Mouse (Mus musculus) intestine, embryonic 15.5 days (tissue): ENCODE measurements around the gene Abi3bp. TPM values are rescaled to one million over a fixed set of nuclear protein-coding genes. Genes with fewer than 3 reads are reported as not detected.
A peak's percentile ranks its signal among the peaks of the same experiment; 100 is the strongest.

Experiments
- ATAC-seq: fragments of 200-750 bp; cut with Nextera tagmentation; 2 replicates; pipeline ENCODE4 v1.8.0; 2017; ENCODE audit warnings: moderate TSS enrichment, moderate library complexity
- H3K27ac ChIP-seq: fragments of 300-500 bp; sonication (generic); 2 replicates; pipeline ENCODE4 v1.5.1; 2015; ENCODE audit warnings: mild to moderate bottlenecking, inconsistent platforms
- H3K27me3 ChIP-seq: fragments of 300-500 bp; sonication (generic); replicated peaks from 2 replicates; pipeline ENCODE4 v1.6.1; 2015; ENCODE audit warnings: inconsistent platforms
- H3K36me3 ChIP-seq: fragments of 300-500 bp; sonication (generic); 2 replicates; pipeline ENCODE4 v1.6.1; 2015; ENCODE audit warnings: inconsistent platforms
- H3K4me1 ChIP-seq: fragments of 300-500 bp; sonication (generic); replicated peaks from 2 replicates; pipeline ENCODE4 v1.6.1; 2015; ENCODE audit warnings: inconsistent platforms
- H3K4me2 ChIP-seq: fragments of 300-500 bp; sonication (generic); replicated peaks from 2 replicates; pipeline ENCODE4 v1.6.1; 2015; ENCODE audit warnings: mild to moderate bottlenecking, inconsistent platforms
- H3K4me3 ChIP-seq: fragments of 300-500 bp; sonication (generic); replicated peaks from 2 replicates; pipeline ENCODE4 v1.5.1; 2015; ENCODE audit warnings: inconsistent platforms
- H3K9ac ChIP-seq: fragments of 300-500 bp; sonication (generic); 2 replicates; pipeline ENCODE4 v1.6.1; 2015; ENCODE audit warnings: inconsistent platforms
- H3K9me3 ChIP-seq: fragments of 300-500 bp; sonication (generic); 2 replicates; pipeline ENCODE4 v1.6.1; 2016; ENCODE audit warnings: inconsistent platforms
- WGBS: fragments of 180-500 bp; shearing (Covaris S2); methylation state at CpG from one replicate; pipeline ENCODE4 v1.1.7; 2015; 5-methylcytosine and 5-hydroxymethylcytosine counted together
- polyA plus RNA-seq: library from polyadenylated mRNA; unstranded; fragments of >200 nt; fragmentation: Nextera tagmentation; extraction: Ambion mirVana; gene quantifications from 2 replicates; pipeline ENCODE4 v1.2.1, GENCODE M21; 2015

Gene Abi3bp
- polyA plus RNA-seq, 1 experiment from 2014 or later, result 11.0 TPM

GRCm38 (mm10) chr16:56483466-56483865, 5.8 kb downstream of the Abi3bp start:
- H3K4me3 ChIP-seq, result no peak overlapping the region
- no peak overlapping the region for H3K9ac ChIP-seq
- H3K27me3 ChIP-seq, result no peaks in the 10 kb centered on the region

GRCm38 (mm10) chr16:56486461-56486860, 8.8 kb downstream of the Abi3bp start:
- peak; percentile 56; the same call in 1 of the 2 replicates for ATAC-seq
- Histone ChIP-seq H3K4me2 (no peak overlapping the region), H3K27ac (no peak overlapping the region), H3K9ac (no peak overlapping the region), H3K9me3 (no peaks in the 10 kb centered on the region), H3K36me3 (no peaks in the 10 kb centered on the region), H3K4me3 (no peak overlapping the region), H3K4me1 (no peaks in the 10 kb centered on the region), H3K27me3 (no peaks in the 10 kb centered on the region)
- WGBS, result 38% methylated on average over 4 of the region's 4 CpGs

More at GRCm38 (mm10) chr16:56483466-56483865, 5.8 kb downstream of the Abi3bp start:
- Histone ChIP-seq H3K27ac (no peak overlapping the region), H3K4me1 (no peaks in the 10 kb centered on the region), H3K36me3 (no peaks in the 10 kb centered on the region), H3K4me2 (no peak overlapping the region), H3K9me3 (no peaks in the 10 kb centered on the region)
- no peak for ATAC-seq
- WGBS, result 81% methylated on average over 10 of the region's 10 CpGs

GRCm38 (mm10) chr16:56490861-56491260, 13.2 kb downstream of the Abi3bp start:
- 57% methylated on average over 3 of the region's 3 CpGs for WGBS
- Histone ChIP-seq H3K9me3 (no peaks in the 10 kb centered on the region), H3K4me1 (no peaks in the 10 kb centered on the region), H3K27me3 (no peaks in the 10 kb centered on the region), H3K4me2 (no peak overlapping the region), H3K4me3 (no peak overlapping the region), H3K9ac (no peak overlapping the region), H3K27ac (no peak overlapping the region), H3K36me3 (no peaks in the 10 kb centered on the region)
- no peak for ATAC-seq

- Histone ChIP-seq H3K9me3 (no peaks in the 10 kb centered on the region), H3K27me3 (no peaks in the 10 kb centered on the region), H3K4me2 (no peak overlapping the region), H3K9ac (no peak overlapping the region), H3K27ac (no peak overlapping the region), H3K36me3 (no peaks in the 10 kb centered on the region), H3K4me1 (no peaks in the 10 kb centered on the region), H3K4me3 (no peak overlapping the region)
- ATAC-seq, result no peak
- WGBS, result 75% methylated on average over 4 of the region's 4 CpGs
These were observed 17.6 kb downstream of the Abi3bp start for GRCm38 (mm10) chr16:56495266-56495665.

- Histone ChIP-seq H3K9me3 (no peaks in the 10 kb centered on the region), H3K27ac (no peak overlapping the region), H3K36me3 (no peaks in the 10 kb centered on the region), H3K4me1 (no peaks in the 10 kb centered on the region), H3K4me2 (no peak overlapping the region), H3K4me3 (no peak overlapping the region), H3K9ac (no peak overlapping the region), H3K27me3 (no peaks in the 10 kb centered on the region)
- ATAC-seq, result no peak
- 65% methylated on average over 4 of the region's 4 CpGs for WGBS
These were observed 19.1 kb downstream of the Abi3bp start for GRCm38 (mm10) chr16:56496743-56497142.

- Histone ChIP-seq H3K27ac (no peak overlapping the region), H3K4me3 (no peak overlapping the region), H3K9ac (no peak overlapping the region), H3K4me2 (no peak overlapping the region), H3K27me3 (no peaks in the 10 kb centered on the region), H3K9me3 (no peaks in the 10 kb centered on the region), H3K36me3 (no peaks in the 10 kb centered on the region), H3K4me1 (no peaks in the 10 kb centered on the region)
- 52% methylated on average over 1 of the region's 1 CpGs for WGBS
- no peak for ATAC-seq
These were observed 21.0 kb downstream of the Abi3bp start for GRCm38 (mm10) chr16:56498680-56499079.

- H3K4me3 ChIP-seq, result no peak overlapping the region
- H3K27ac ChIP-seq, result no peak overlapping the region
- WGBS, result 64% methylated on average over 3 of the region's 3 CpGs
- H3K9ac ChIP-seq, result no peak overlapping the region
- H3K36me3 ChIP-seq, result no peaks in the 10 kb centered on the region
- ATAC-seq, result no peak
- no peak overlapping the region for H3K4me2 ChIP-seq
- no peaks in the 10 kb centered on the region for H3K4me1 ChIP-seq
- H3K27me3 ChIP-seq, result no peaks in the 10 kb centered on the region
- no peaks in the 10 kb centered on the region for H3K9me3 ChIP-seq
These were observed 22.8 kb downstream of the Abi3bp start for GRCm38 (mm10) chr16:56500441-56500840.

- ATAC-seq, result 0 out of 2 replicates have a peak, but pooled peaks have one; percentile 34
- no peaks in the 10 kb centered on the region for H3K36me3 ChIP-seq
- H3K4me1 ChIP-seq, result no peaks in the 10 kb centered on the region
- H3K9ac ChIP-seq, result no peak overlapping the region
- no peaks in the 10 kb centered on the region for H3K9me3 ChIP-seq
- H3K4me2 ChIP-seq, result no peak overlapping the region
- no peaks in the 10 kb centered on the region for H3K27me3 ChIP-seq
- H3K27ac ChIP-seq, result no peak overlapping the region
- WGBS, result 65% methylated on average over 6 of the region's 6 CpGs
- no peak overlapping the region for H3K4me3 ChIP-seq
These were observed 23.4 kb downstream of the Abi3bp start for GRCm38 (mm10) chr16:56501101-56501500.

- Histone ChIP-seq H3K4me3 (no peak overlapping the region), H3K27ac (no peak overlapping the region), H3K36me3 (no peaks in the 10 kb centered on the region), H3K4me2 (no peak overlapping the region), H3K9me3 (no peaks in the 10 kb centered on the region), H3K27me3 (no peaks in the 10 kb centered on the region), H3K9ac (no peak overlapping the region), H3K4me1 (no peaks in the 10 kb centered on the region)
- peak; percentile 78 for ATAC-seq
- WGBS, result 27% methylated on average over 2 of the region's 2 CpGs
These were observed 23.8 kb downstream of the Abi3bp start for GRCm38 (mm10) chr16:56501513-56501912.

GRCm38 (mm10) chr16:56502134-56502533, 24.5 kb downstream of the Abi3bp start:
- no peaks in the 10 kb centered on the region for H3K4me1 ChIP-seq
- no peaks in the 10 kb centered on the region for H3K9me3 ChIP-seq
- no peak overlapping the region for H3K4me3 ChIP-seq
- ATAC-seq, result no peak
- H3K27me3 ChIP-seq, result no peaks in the 10 kb centered on the region
- no peak overlapping the region for H3K4me2 ChIP-seq
- no peak overlapping the region for H3K27ac ChIP-seq
- no peak overlapping the region for H3K9ac ChIP-seq
- H3K36me3 ChIP-seq, result no peaks in the 10 kb centered on the region
- 84% methylated on average over 3 of the region's 3 CpGs for WGBS

- no peak overlapping the region for H3K27ac ChIP-seq
- H3K4me2 ChIP-seq, result no peak overlapping the region
- H3K36me3 ChIP-seq, result no peaks in the 10 kb centered on the region
- H3K4me1 ChIP-seq, result no peaks in the 10 kb centered on the region
- ATAC-seq, result no peak
- WGBS, result 76% methylated on average over 2 of the region's 2 CpGs
- H3K9ac ChIP-seq, result no peak overlapping the region
- no peaks in the 10 kb centered on the region for H3K27me3 ChIP-seq
- no peak overlapping the region for H3K4me3 ChIP-seq
- H3K9me3 ChIP-seq, result no peaks in the 10 kb centered on the region
These were observed 26.3 kb downstream of the Abi3bp start for GRCm38 (mm10) chr16:56503941-56504340.

GRCm38 (mm10) chr16:56518024-56518423, 40.3 kb downstream of the Abi3bp start:
- 62% methylated on average over 9 of the region's 9 CpGs for WGBS
- H3K4me2 ChIP-seq, result no peak overlapping the region
- H3K27me3 ChIP-seq, result no peaks in the 10 kb centered on the region
- no peaks in the 10 kb centered on the region for H3K4me1 ChIP-seq
- no peaks in the 10 kb centered on the region for H3K9me3 ChIP-seq
- H3K27ac ChIP-seq, result no peak overlapping the region
- ATAC-seq, result no peak
- no peak overlapping the region for H3K9ac ChIP-seq
- H3K36me3 ChIP-seq, result no peaks in the 10 kb centered on the region
- H3K4me3 ChIP-seq, result no peak overlapping the region

- ATAC-seq, result no peak
- no peaks in the 10 kb centered on the region for H3K36me3 ChIP-seq
- no peaks in the 10 kb centered on the region for H3K27me3 ChIP-seq
- H3K9me3 ChIP-seq, result no peaks in the 10 kb centered on the region
- H3K9ac ChIP-seq, result no peak overlapping the region
- 36% methylated on average over 8 of the region's 8 CpGs for WGBS
- H3K4me2 ChIP-seq, result no peak overlapping the region
- no peaks in the 10 kb centered on the region for H3K4me1 ChIP-seq
- no peak overlapping the region for H3K27ac ChIP-seq
- H3K4me3 ChIP-seq, result no peak overlapping the region
These were observed 46.7 kb downstream of the Abi3bp start for GRCm38 (mm10) chr16:56524359-56524758.
